In genomic region chr5:149389548-149390211, GRCm38 (mm10) we compare ENCODE assay signal across 8 mouse cellular contexts. TPM values are rescaled to one million over a fixed set of nuclear protein-coding genes. Genes with fewer than 3 reads are reported as not detected.
DNase-seq lines count a peak whose midpoint lies in the region; ATAC-seq and TF ChIP-seq lines count a peak whose summit lies in the region.
"Had no signal": no experiment of that assay in that cellular context is flagged by ENCODE, and none has a peak within 500 bp of the region (broad histone marks: within the 10 kb centered on the region; RNA-seq: fewer than 3 reads in every experiment).

No protein-coding gene starts in this region.

- ATAC-seq in kidney, postnatal 0 days (replicated peaks; ENCODE audit: low FRiP score, low read depth): peak; percentile 71; the same call in 1 of the 2 replicates

- H3K27me3 ChIP-seq in kidney, postnatal 0 days (ENCODE audit: insufficient read depth, low read length): no peaks in the 10 kb centered on the region
- H3K27me3 ChIP-seq: hindbrain, embryonic 15.5 days had no signal

- H3K4me3 ChIP-seq in kidney, postnatal 0 days (replicated peaks; ENCODE audit: low read depth, low read length): no peak overlapping the region
- H3K4me3 ChIP-seq: hindbrain, embryonic 15.5 days had no signal

- WGBS in kidney, postnatal 0 days: 48% methylated on average over 11 of the region's 11 CpGs

- 0 out of 2 replicates have a peak, but pooled peaks cover 7% of the 10 kb centered on the region for H3K4me1 ChIP-seq in kidney, postnatal 0 days (replicated peaks; ENCODE audit: insufficient read depth, low read length)
- H3K4me1 ChIP-seq: hindbrain, embryonic 15.5 days had no signal

- TF ChIP-seq CTCF in kidney, postnatal 0 days (IDR thresholded peaks at IDR 0.05; ENCODE audit: low read depth): no peak

- DNase-seq in 3134 (ENCODE audit: extremely low read depth, insufficient read length, low spot score) (peak; percentile 80), NIH3T3 (ENCODE audit: low read depth) (peak; percentile 95)
- DNase-seq in gonadal fat pad, adult 2 months (ENCODE audit: low read depth): peak; percentile 49
- DNase-seq in kidney, postnatal 0 days (ENCODE audit: low spot score): peak; percentile 61
- DNase-seq in left cerebral cortex, adult 11 months (ENCODE audit: low spot score): no peak
- DNase-seq in yolk sac, embryonic 10.5 days (ENCODE audit: low spot score): no peak
- no peak for DNase-seq in thymus, postnatal 25 days

- peak overlapping the region; percentile 38; the same call in 1 of the 2 replicates for H3K27ac ChIP-seq in kidney, postnatal 0 days
- H3K27ac ChIP-seq: hindbrain, embryonic 15.5 days had no signal

- peaks cover 3% of the 10 kb centered on the region for H3K9me3 ChIP-seq in kidney, postnatal 0 days (replicated peaks; ENCODE audit: low read length)
- H3K9me3 ChIP-seq: hindbrain, embryonic 15.5 days had no signal

- no peaks in the 10 kb centered on the region for H3K36me3 ChIP-seq in kidney, postnatal 0 days (ENCODE audit: insufficient read depth, low read length)
- H3K36me3 ChIP-seq: hindbrain, embryonic 15.5 days had no signal

- H3K9ac ChIP-seq in kidney, postnatal 0 days (ENCODE audit: low read depth, low read length): no peak overlapping the region
- H3K9ac ChIP-seq: hindbrain, embryonic 15.5 days had no signal

- no peak overlapping the region for H3K4me2 ChIP-seq in kidney, postnatal 0 days (ENCODE audit: low read length)
- H3K4me2 ChIP-seq: hindbrain, embryonic 15.5 days had no signal

RNA-seq across cellular contexts. Expression of gene Medag, which starts 21.9 kb away (rescaled TPM):
- 9.5 and 13.6 TPM in 2 replicates for polyA plus RNA-seq in gonadal fat pad, adult 2 months (2012; rRNA removed)
- 0.24 and 0.31 TPM in 2 replicates for polyA plus RNA-seq in kidney, postnatal 0 days (2015; fragmentation: Nextera tagmentation; extraction: Ambion mirVana)

RNA-seq across cellular contexts. Expression of gene Tex26, which starts 49.8 kb away (rescaled TPM):
- polyA plus RNA-seq in gonadal fat pad, adult 2 months (2012; rRNA removed): 0.32 TPM in 1 of 2 replicates, not detected in the other
- polyA plus RNA-seq in kidney, postnatal 0 days (2015; fragmentation: Nextera tagmentation; extraction: Ambion mirVana): 0.14 and 0.23 TPM in 2 replicates

Comparison
In these comparisons a context has a peak if more than half of its experiments do, and no peak if none do; other contexts are left out.
1. DNase-seq: peak in 3134 (single experiment), NIH3T3 (single experiment), gonadal fat pad, adult 2 months (single experiment) and kidney, postnatal 0 days (single experiment); none in left cerebral cortex, adult 11 months (single experiment), yolk sac, embryonic 10.5 days (single experiment) and thymus, postnatal 25 days (single experiment).